Mouse (Mus musculus) layer of hippocampus, postnatal 25 days (tissue): Measurements from ENCODE around the gene Acrbp. TPM values are rescaled to one million over a fixed set of nuclear protein-coding genes. Genes with fewer than 3 reads are reported as not detected.
A peak's percentile ranks its signal among the peaks of the same experiment; 100 is the strongest.

ENCODE experiments used
- DNase-seq, 2 experiments: peaks; one replicate each; pipeline ENCODE4 v3.0.0; 2022; ENCODE audit warnings: mixed read lengths in 2 of 2, low spot score in 1 of 2; ENCODE audit errors: extremely low spot score in 1 of 2
- microRNA-seq, 2 experiments: library from miRNA; unstranded; fragments of <30 nt; microRNA quantifications; one replicate each; pipeline ENCODE4 v1.2.0; 2021
- total RNA-seq, 2 experiments: library from RNA; stranded (reverse); gene quantifications; 2 replicates each; pipeline ENCODE4 v1.2.3; 2021

Acrbp gene
- total RNA-seq, 2 experiments from 2014 or later, result 8.2 to 12.4 TPM

GRCm38 (mm10) chr6:125097346-125097689, 47.8 kb downstream of the Acrbp start:
- peak in 1 of 2 experiments; percentile 31 for DNase-seq

- no peak for DNase-seq
These were observed 48.5 kb downstream of the Acrbp start for GRCm38 (mm10) chr6:125097951-125098350.

GRCm38 (mm10) chr6:125098513-125098912, 49.0 kb downstream of the Acrbp start:
- no peak for DNase-seq

- no peak for DNase-seq
These were observed 50.0 kb downstream of the Acrbp start for GRCm38 (mm10) chr6:125099421-125099971.

- DNase-seq, result no peak
These were observed 52.0 kb downstream of the Acrbp start for GRCm38 (mm10) chr6:125101444-125101843.

- no peak for DNase-seq
These were observed 54.7 kb downstream of the Acrbp start for GRCm38 (mm10) chr6:125104223-125104622.

GRCm38 (mm10) chr6:125107705-125108104, 58.2 kb downstream of the Acrbp start:
- DNase-seq, result no peak

GRCm38 (mm10) chr6:125109371-125109770, 59.9 kb downstream of the Acrbp start:
- no peak for DNase-seq

- peak in 1 of 2 experiments; percentile 41 for DNase-seq
These were observed 61.4 kb downstream of the Acrbp start for GRCm38 (mm10) chr6:125110927-125111326.

GRCm38 (mm10) chr6:125112553-125112952, 63.1 kb downstream of the Acrbp start:
- no peak for DNase-seq

Small RNA genes within 50 kb of the gene (microRNA-seq; reads per million reads assigned to microRNA genes)
- 2.4 to 5.0 reads per million in 2 experiments for gene Mir7045

Other genes starting within 250 kb of the Acrbp start
- 1 to 10 TPM; 4.5 to 6.0 TPM for gene Spsb2, start 241.0 kb upstream of the Acrbp start, total RNA-seq
- gene Tpi1, start 235.4 kb upstream of the Acrbp start, total RNA-seq, result 100 to 1,000 TPM; 685 to 811 TPM
- gene Usp5, start 220.2 kb upstream of the Acrbp start, total RNA-seq, result 100 to 1,000 TPM; 164 to 183 TPM
- 1 to 10 TPM; 1.1 to 1.2 TPM for gene Cdca3, start 220.1 kb upstream of the Acrbp start, total RNA-seq
- gene Gnb3, start 209.4 kb upstream of the Acrbp start, total RNA-seq, result under 1 TPM in 1 of 2 experiments, not detected in 1; 0.26 TPM
- gene P3h3, start 191.9 kb upstream of the Acrbp start, total RNA-seq, result 10 to 100 TPM; 18.5 to 30.1 TPM
- gene Gpr162, start 185.7 kb upstream of the Acrbp start, total RNA-seq, result 100 to 1,000 TPM; 184 to 196 TPM
- gene Cd4, start 161.5 kb upstream of the Acrbp start, total RNA-seq, result under 1 TPM; 0.22 to 0.26 TPM
- 1 to 10 TPM; 2.4 to 2.6 TPM for gene Lag3, start 138.0 kb upstream of the Acrbp start, total RNA-seq
- 1,000 to 10,000 TPM; 1,178 to 1,233 TPM for gene Ptms, start 129.6 kb upstream of the Acrbp start, total RNA-seq
- 100 to 1,000 TPM; 670 to 704 TPM for gene Mlf2, start 118.3 kb upstream of the Acrbp start, total RNA-seq
- 100 to 1,000 TPM; 144 to 151 TPM for gene Cops7a, start 84.2 kb upstream of the Acrbp start, total RNA-seq
- gene Pianp, start 53.0 kb upstream of the Acrbp start, total RNA-seq, result 100 to 1,000 TPM; 139 to 188 TPM
- 10 to 100 TPM; 42.4 to 49.6 TPM for gene Zfp384, start 40.5 kb upstream of the Acrbp start, total RNA-seq
- gene Ing4, start 9.9 kb upstream of the Acrbp start, total RNA-seq, result 10 to 100 TPM; 61.4 to 61.5 TPM
- gene Lpar5, start 18.2 kb downstream of the Acrbp start, total RNA-seq, result under 1 TPM; 0.35 to 0.96 TPM
- 100 to 1,000 TPM; 153 to 194 TPM for gene Chd4, start 46.3 kb downstream of the Acrbp start, total RNA-seq
- 10 to 100 TPM; 29.5 TPM for gene Nop2, start 82.2 kb downstream of the Acrbp start, total RNA-seq
- 10 to 100 TPM; 63.4 to 77.7 TPM for gene Iffo1, start 95.6 kb downstream of the Acrbp start, total RNA-seq
- 1,000 to 10,000 TPM; 2,323 to 2,636 TPM for gene Gapdh, start 116.8 kb downstream of the Acrbp start, total RNA-seq
- gene Ncapd2, start 142.0 kb downstream of the Acrbp start, total RNA-seq, result 10 to 100 TPM; 24.1 to 27.6 TPM
- 10 to 100 TPM; 64.4 to 66.0 TPM for gene Mrpl51, start 142.1 kb downstream of the Acrbp start, total RNA-seq
- 10 to 100 TPM; 71.1 to 71.4 TPM for gene Vamp1, start 165.9 kb downstream of the Acrbp start, total RNA-seq
- 1 to 10 TPM; 2.5 to 3.3 TPM for gene Tapbpl, start 182.2 kb downstream of the Acrbp start, total RNA-seq
- gene Cd27, start 187.3 kb downstream of the Acrbp start, total RNA-seq, result not detected
- not detected for gene Tuba3a, start 236.4 kb downstream of the Acrbp start, total RNA-seq